Mouse (Mus musculus) stomach, postnatal 0 days (tissue): ENCODE data around the gene Lrrc31.

Source experiments
- CTCF ChIP-seq: IDR thresholded peaks from 2 replicates; pipeline ENCODE4 v1.5.1; 2016; ENCODE audit warnings: antibody characterized with exemption, low read depth, mild to moderate bottlenecking, moderate library complexity
- EP300 ChIP-seq: optimal IDR thresholded peaks from 2 replicates; pipeline ENCODE3; 2016; ENCODE audit warnings: antibody characterized with exemption

GRCm38 (mm10) chr3:30742891-30743290 lies 43.2 kb upstream of the Lrrc31 start:
- TF ChIP-seq CTCF (no peak), EP300 (no peak)
